Mouse (Mus musculus): ENCODE measurements around the gene 3110001I22Rik. TPM values are rescaled to one million over a fixed set of nuclear protein-coding genes. Genes with fewer than 3 reads are reported as not detected.
"Not testable (repeated sequence)": the region's sequence is repeated elsewhere in the genome, so short reads cannot be mapped to it uniquely, and the experiment has no call there.

3110001I22Rik gene
- 9.1 and 9.9 TPM in 2 replicates for polyA plus RNA-seq (2014; fragmentation: Nextera tagmentation; extraction: Ambion mirVana)

DNA sequence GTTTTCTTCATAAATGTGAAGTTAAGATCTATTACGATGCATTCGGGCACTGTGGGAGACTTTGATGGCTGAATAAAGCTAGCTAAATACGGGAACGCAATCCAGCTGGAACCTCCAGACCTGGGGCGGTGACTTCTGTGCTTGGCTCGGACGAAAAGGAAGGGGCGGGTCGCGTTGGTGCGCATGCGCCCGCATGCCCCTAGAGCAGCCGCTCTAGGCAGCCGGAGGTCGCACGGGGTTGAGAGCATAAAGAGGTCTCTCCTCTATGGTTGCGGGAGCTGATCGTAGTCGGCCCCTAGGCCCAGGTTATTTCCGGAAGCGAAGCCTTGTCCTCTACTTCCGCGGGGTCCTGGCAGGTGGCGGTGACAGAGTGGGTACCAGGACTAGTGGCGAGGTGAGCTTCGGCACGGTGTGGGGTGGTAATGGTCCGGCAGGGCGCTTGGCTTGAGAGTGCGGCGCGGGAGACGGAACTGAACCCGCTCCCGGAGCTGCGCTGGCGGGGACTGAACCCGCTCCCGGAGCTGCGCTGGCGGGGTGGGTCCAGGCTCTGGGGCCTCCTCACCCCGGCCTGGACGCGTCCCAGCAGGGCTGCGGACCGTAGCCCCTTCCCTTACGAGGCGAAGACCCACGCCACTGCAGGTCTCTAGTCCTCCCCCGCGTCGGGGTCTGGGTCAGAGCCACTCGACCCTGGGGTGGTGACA lies at the start of gene 3110001I22Rik, which contains the start of gene Bfar:
TSS of gene 3110001I22Rik (plus strand) at position 245 of the 701 bp plus-strand sequence.
TSS of gene Bfar (plus strand) at position 174 of the 701 bp plus-strand sequence.
- H3K36me3 ChIP-seq (ENCODE audit: control insufficient read depth, insufficient read depth, low read length), result no peaks in the 10 kb centered on the region
- H3K9me3 ChIP-seq (ENCODE audit: control insufficient read depth, low read length), result no peaks in the 10 kb centered on the region
- ATAC-seq (replicated peaks; ENCODE audit: low FRiP score) (peak; percentile 93), DNase-seq (ENCODE audit: low spot score) (peak; percentile 95)
- H3K9ac ChIP-seq (ENCODE audit: low read length), result peak within 1 kb of the TSS; percentile 85
- WGBS, result 0% methylated on average over 53 of the region's 54 CpGs
- H3K4me3 ChIP-seq (ENCODE audit: low read depth, low read length), result peak within 1 kb of the TSS; percentile 88
- H3K4me2 ChIP-seq (ENCODE audit: low read depth, low read length, severe bottlenecking), result peak within 1 kb of the TSS; percentile 85
- H3K4me1 ChIP-seq (replicated peaks; ENCODE audit: control insufficient read depth, insufficient read depth, low read length), result peaks cover 7% of the 10 kb centered on the region; the same call in 1 of the 2 replicates
- peak within 1 kb of the TSS; percentile 51; the same call in 1 of the 2 replicates for H3K27ac ChIP-seq (ENCODE audit: low read depth, low read length)
- no peaks in the 10 kb centered on the region for H3K27me3 ChIP-seq (ENCODE audit: control insufficient read depth, insufficient read depth, low read length)

DNA sequence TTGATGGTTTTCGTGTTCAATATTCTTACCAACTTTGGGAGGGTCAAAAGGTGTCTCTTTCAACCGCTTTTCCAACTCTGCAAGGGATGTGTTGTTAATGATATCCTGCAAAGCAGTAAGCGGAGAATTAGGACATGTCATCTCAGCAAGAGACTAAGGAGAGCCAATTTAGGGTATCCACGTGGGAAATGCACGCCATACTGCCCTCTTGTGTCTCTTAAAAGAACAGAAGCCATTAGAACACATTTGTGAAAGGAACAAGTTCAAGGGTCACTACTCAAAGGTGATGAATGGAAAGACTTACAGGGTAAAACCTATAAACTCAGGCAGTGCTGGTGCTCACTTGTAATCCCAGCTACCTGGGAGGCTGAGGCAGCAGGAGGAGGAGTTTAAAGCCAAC lies 43.4 kb upstream of the 3110001I22Rik start:
- Histone ChIP-seq H3K4me3 (ENCODE audit: low read depth, low read length) (no peak overlapping the region), H3K36me3 (ENCODE audit: control insufficient read depth, insufficient read depth, low read length) (no peaks in the 10 kb centered on the region; the same call in 1 of the 2 replicates), H3K9ac (ENCODE audit: low read length) (no peak overlapping the region), H3K9me3 (ENCODE audit: control insufficient read depth, low read length) (no peaks in the 10 kb centered on the region), H3K27me3 (ENCODE audit: control insufficient read depth, insufficient read depth, low read length) (no peaks in the 10 kb centered on the region), H3K4me1 (replicated peaks; ENCODE audit: control insufficient read depth, insufficient read depth, low read length) (no peaks in the 10 kb centered on the region), H3K4me2 (ENCODE audit: low read depth, low read length, severe bottlenecking) (no peak overlapping the region), H3K27ac (ENCODE audit: low read depth, low read length) (no peak overlapping the region)
- ATAC-seq (replicated peaks; ENCODE audit: low FRiP score) (no peak), DNase-seq (ENCODE audit: low spot score) (no peak)
- 53% methylated on average over 5 of the region's 5 CpGs for whole genome bisulfite sequencing

GRCm38 (mm10) chr16:13638198-13638597 lies 33.5 kb upstream of the 3110001I22Rik start:
- H3K36me3 ChIP-seq (ENCODE audit: control insufficient read depth, insufficient read depth, low read length); H3K27me3 ChIP-seq (ENCODE audit: control insufficient read depth, insufficient read depth, low read length); H3K4me2 ChIP-seq (ENCODE audit: low read depth, low read length, severe bottlenecking); H3K27ac ChIP-seq (ENCODE audit: low read depth, low read length); H3K9me3 ChIP-seq (ENCODE audit: control insufficient read depth, low read length); H3K9ac ChIP-seq (ENCODE audit: low read length); H3K4me1 ChIP-seq (replicated peaks; ENCODE audit: control insufficient read depth, insufficient read depth, low read length); ATAC-seq (replicated peaks; ENCODE audit: low FRiP score); H3K4me3 ChIP-seq (ENCODE audit: low read depth, low read length); DNase-seq (ENCODE audit: low spot score): not testable (repeated sequence)
- 47% methylated on average over 2 of the region's 2 CpGs for WGBS

GRCm38 (mm10) chr16:13639508-13639907 lies 32.2 kb upstream of the 3110001I22Rik start:
- Histone ChIP-seq H3K4me1 (replicated peaks; ENCODE audit: control insufficient read depth, insufficient read depth, low read length) (no peaks in the 10 kb centered on the region), H3K9ac (ENCODE audit: low read length) (no peak overlapping the region), H3K4me3 (ENCODE audit: low read depth, low read length) (no peak overlapping the region), H3K36me3 (ENCODE audit: control insufficient read depth, insufficient read depth, low read length) (no peaks in the 10 kb centered on the region; the same call in 1 of the 2 replicates), H3K27me3 (ENCODE audit: control insufficient read depth, insufficient read depth, low read length) (no peaks in the 10 kb centered on the region), H3K9me3 (ENCODE audit: control insufficient read depth, low read length) (no peaks in the 10 kb centered on the region), H3K27ac (ENCODE audit: low read depth, low read length) (no peak overlapping the region), H3K4me2 (ENCODE audit: low read depth, low read length, severe bottlenecking) (no peak overlapping the region)
- ATAC-seq (replicated peaks; ENCODE audit: low FRiP score) (no peak), DNase-seq (ENCODE audit: low spot score) (no peak)
- 88% methylated on average over 5 of the region's 5 CpGs for WGBS

DNA sequence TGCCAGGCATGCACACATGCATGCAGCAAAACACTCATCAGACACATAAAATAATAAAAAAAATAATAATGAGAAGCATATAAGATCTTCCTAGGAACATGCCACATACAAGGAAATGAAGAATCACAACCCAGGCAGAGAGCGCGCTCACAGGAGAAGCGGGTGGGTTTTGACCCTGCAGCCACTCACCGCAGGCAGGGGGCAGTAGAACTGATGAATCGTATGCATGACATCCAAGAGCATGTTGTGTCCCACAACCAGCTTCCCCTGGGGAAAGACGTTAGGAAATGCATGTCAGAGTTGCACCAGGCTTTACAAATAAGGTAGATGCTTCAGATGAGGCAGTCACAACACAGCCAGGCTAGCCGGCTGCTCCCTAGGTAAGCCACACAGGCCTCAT lies 31.7 kb upstream of the 3110001I22Rik start:
- Histone ChIP-seq H3K9ac (ENCODE audit: low read length) (no peak overlapping the region), H3K27ac (ENCODE audit: low read depth, low read length) (no peak overlapping the region), H3K27me3 (ENCODE audit: control insufficient read depth, insufficient read depth, low read length) (no peaks in the 10 kb centered on the region), H3K4me3 (ENCODE audit: low read depth, low read length) (no peak overlapping the region), H3K36me3 (ENCODE audit: control insufficient read depth, insufficient read depth, low read length) (no peaks in the 10 kb centered on the region; the same call in 1 of the 2 replicates), H3K4me1 (replicated peaks; ENCODE audit: control insufficient read depth, insufficient read depth, low read length) (no peaks in the 10 kb centered on the region), H3K4me2 (ENCODE audit: low read depth, low read length, severe bottlenecking) (no peak overlapping the region), H3K9me3 (ENCODE audit: control insufficient read depth, low read length) (no peaks in the 10 kb centered on the region)
- DNase-seq (ENCODE audit: low spot score), result no peak
- 78% methylated on average over 7 of the region's 7 CpGs for WGBS
- ATAC-seq (replicated peaks; ENCODE audit: low FRiP score), result no peak

DNA sequence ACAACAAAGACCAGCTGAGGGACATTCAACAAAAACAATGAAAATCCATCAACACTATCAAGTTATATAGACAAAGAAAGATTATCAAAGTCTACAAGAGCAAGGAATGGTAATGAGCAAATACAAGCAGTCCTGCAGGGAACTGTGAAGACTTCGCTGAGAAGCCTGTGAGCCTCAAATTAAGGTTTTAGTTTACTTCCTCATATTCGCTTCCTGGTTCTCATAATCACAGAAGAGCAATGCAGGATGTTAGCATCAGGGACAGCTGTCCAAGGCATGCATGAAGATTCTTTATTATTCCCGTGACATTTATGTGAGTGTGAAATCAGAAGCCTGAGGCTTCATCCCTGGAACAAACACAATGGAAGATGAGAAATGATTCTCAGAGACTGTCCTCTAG lies 27.3 kb upstream of the 3110001I22Rik start:
- Histone ChIP-seq H3K4me3 (ENCODE audit: low read depth, low read length) (no peak overlapping the region), H3K9me3 (ENCODE audit: control insufficient read depth, low read length) (no peaks in the 10 kb centered on the region), H3K36me3 (ENCODE audit: control insufficient read depth, insufficient read depth, low read length) (no peaks in the 10 kb centered on the region; the same call in 1 of the 2 replicates), H3K9ac (ENCODE audit: low read length) (no peak overlapping the region), H3K27me3 (ENCODE audit: control insufficient read depth, insufficient read depth, low read length) (no peaks in the 10 kb centered on the region), H3K4me2 (ENCODE audit: low read depth, low read length, severe bottlenecking) (no peak overlapping the region), H3K4me1 (replicated peaks; ENCODE audit: control insufficient read depth, insufficient read depth, low read length) (no peaks in the 10 kb centered on the region), H3K27ac (ENCODE audit: low read depth, low read length) (no peak overlapping the region)
- ATAC-seq (replicated peaks; ENCODE audit: low FRiP score) (no peak), DNase-seq (ENCODE audit: low spot score) (no peak)
- WGBS, result 96% methylated on average over 3 of the region's 3 CpGs

- Histone ChIP-seq H3K27me3 (ENCODE audit: control insufficient read depth, insufficient read depth, low read length) (no peaks in the 10 kb centered on the region), H3K4me3 (ENCODE audit: low read depth, low read length) (no peak overlapping the region), H3K9ac (ENCODE audit: low read length) (no peak overlapping the region), H3K27ac (ENCODE audit: low read depth, low read length) (no peak overlapping the region), H3K4me1 (replicated peaks; ENCODE audit: control insufficient read depth, insufficient read depth, low read length) (no peaks in the 10 kb centered on the region), H3K9me3 (ENCODE audit: control insufficient read depth, low read length) (no peaks in the 10 kb centered on the region), H3K36me3 (ENCODE audit: control insufficient read depth, insufficient read depth, low read length) (no peaks in the 10 kb centered on the region; the same call in 1 of the 2 replicates), H3K4me2 (ENCODE audit: low read depth, low read length, severe bottlenecking) (no peak overlapping the region)
- ATAC-seq (replicated peaks; ENCODE audit: low FRiP score) (no peak), DNase-seq (ENCODE audit: low spot score) (no peak)
- WGBS, result 91% methylated on average over 4 of the region's 4 CpGs
Measured at GRCm38 (mm10) chr16:13645930-13646329, 25.8 kb upstream of the 3110001I22Rik start.

DNA sequence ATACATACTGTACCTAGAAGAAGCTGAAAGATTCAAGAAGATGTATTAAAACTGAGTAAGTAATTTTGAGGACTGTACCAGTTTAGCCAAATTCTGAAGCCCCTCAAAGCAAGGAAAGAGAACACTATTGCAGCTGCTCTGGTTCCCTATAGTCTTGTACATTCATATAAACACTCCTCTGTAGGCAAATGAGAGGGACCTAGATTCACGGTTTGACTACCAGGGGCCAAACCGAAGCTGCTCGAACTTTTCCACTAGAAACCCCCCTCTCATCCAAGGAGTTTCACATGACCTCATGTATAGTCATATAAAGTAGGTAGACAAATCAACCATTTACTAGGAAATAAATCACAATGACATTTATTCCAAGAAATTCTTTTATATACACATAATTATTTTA lies 12.8 kb upstream of the 3110001I22Rik start:
- no peak for ATAC-seq (replicated peaks; ENCODE audit: low FRiP score)
- H3K9me3 ChIP-seq (ENCODE audit: control insufficient read depth, low read length), result no peaks in the 10 kb centered on the region
- H3K9ac ChIP-seq (ENCODE audit: low read length), result no peak overlapping the region
- no peaks in the 10 kb centered on the region for H3K4me1 ChIP-seq (replicated peaks; ENCODE audit: control insufficient read depth, insufficient read depth, low read length)
- 93% methylated on average over 3 of the region's 3 CpGs for WGBS
- H3K4me3 ChIP-seq (ENCODE audit: low read depth, low read length), result no peak overlapping the region
- no peak for DNase-seq (ENCODE audit: low spot score)
- H3K4me2 ChIP-seq (ENCODE audit: low read depth, low read length, severe bottlenecking), result no peak overlapping the region
- H3K27me3 ChIP-seq (ENCODE audit: control insufficient read depth, insufficient read depth, low read length), result no peaks in the 10 kb centered on the region
- H3K36me3 ChIP-seq (ENCODE audit: control insufficient read depth, insufficient read depth, low read length), result no peaks in the 10 kb centered on the region; the same call in 1 of the 2 replicates
- H3K27ac ChIP-seq (ENCODE audit: low read depth, low read length), result no peak overlapping the region

- 92% methylated on average over 9 of the region's 9 CpGs for WGBS
- ATAC-seq (replicated peaks; ENCODE audit: low FRiP score) (no peak), DNase-seq (ENCODE audit: low spot score) (no peak)
- Histone ChIP-seq H3K27me3 (ENCODE audit: control insufficient read depth, insufficient read depth, low read length) (no peaks in the 10 kb centered on the region), H3K36me3 (ENCODE audit: control insufficient read depth, insufficient read depth, low read length) (no peaks in the 10 kb centered on the region; the same call in 1 of the 2 replicates), H3K4me2 (ENCODE audit: low read depth, low read length, severe bottlenecking) (no peak overlapping the region), H3K27ac (ENCODE audit: low read depth, low read length) (no peak overlapping the region), H3K4me1 (replicated peaks; ENCODE audit: control insufficient read depth, insufficient read depth, low read length) (no peaks in the 10 kb centered on the region), H3K9me3 (ENCODE audit: control insufficient read depth, low read length) (no peaks in the 10 kb centered on the region), H3K4me3 (ENCODE audit: low read depth, low read length) (no peak overlapping the region), H3K9ac (ENCODE audit: low read length) (no peak overlapping the region)
Measured at GRCm38 (mm10) chr16:13660736-13661135, 11.0 kb upstream of the 3110001I22Rik start.
